Mouse (Mus musculus) midbrain, embryonic 10.5 days (tissue): Measurements from ENCODE around the gene Klk4. TPM values are rescaled to one million over a fixed set of nuclear protein-coding genes. Genes with fewer than 3 reads are reported as not detected.

Experiments used
- DNase-seq: peaks from one replicate; pipeline ENCODE4 v3.0.0-alpha.2; 2017; ENCODE audit warnings: low spot score
- H3K27ac ChIP-seq: fragments of 300-500 bp; sonication (generic); replicated peaks from 2 replicates; pipeline ENCODE4 v1.5.1; 2016; ENCODE audit warnings: mild to moderate bottlenecking
- H3K27me3 ChIP-seq: fragments of 300-500 bp; sonication (generic); 2 replicates; pipeline ENCODE4 v1.6.1; 2016; ENCODE audit warnings: low read depth, mild to moderate bottlenecking; ENCODE audit not compliant: poor library complexity, severe bottlenecking
- H3K36me3 ChIP-seq: fragments of 300-500 bp; sonication (generic); 2 replicates; pipeline ENCODE4 v1.6.1; 2016; ENCODE audit warnings: mild to moderate bottlenecking, moderate library complexity
- H3K4me1 ChIP-seq: fragments of 300-500 bp; sonication (generic); 2 replicates; pipeline ENCODE4 v1.6.1; 2016
- H3K4me3 ChIP-seq: fragments of 300-500 bp; sonication (generic); 2 replicates; pipeline ENCODE4 v1.5.1; 2016; ENCODE audit warnings: mild to moderate bottlenecking, moderate library complexity
- H3K9me3 ChIP-seq: fragments of 300-500 bp; sonication (generic); replicated peaks from 2 replicates; pipeline ENCODE4 v1.6.1; 2016; ENCODE audit warnings: mild to moderate bottlenecking
- WGBS: fragments of 180-500 bp; shearing (Covaris S2); methylation state at CpG from one replicate; pipeline ENCODE4 v1.1.7; 2016; 5-methylcytosine and 5-hydroxymethylcytosine counted together
- polyA plus RNA-seq: library from polyadenylated mRNA; unstranded; fragments of >200 nt; fragmentation: Nextera tagmentation; extraction: Ambion mirVana; gene quantifications from 2 replicates; pipeline ENCODE4 v1.2.1, GENCODE M21; 2016

Klk4 gene
- polyA plus RNA-seq, 1 experiment from 2014 or later = not detected

DNA sequence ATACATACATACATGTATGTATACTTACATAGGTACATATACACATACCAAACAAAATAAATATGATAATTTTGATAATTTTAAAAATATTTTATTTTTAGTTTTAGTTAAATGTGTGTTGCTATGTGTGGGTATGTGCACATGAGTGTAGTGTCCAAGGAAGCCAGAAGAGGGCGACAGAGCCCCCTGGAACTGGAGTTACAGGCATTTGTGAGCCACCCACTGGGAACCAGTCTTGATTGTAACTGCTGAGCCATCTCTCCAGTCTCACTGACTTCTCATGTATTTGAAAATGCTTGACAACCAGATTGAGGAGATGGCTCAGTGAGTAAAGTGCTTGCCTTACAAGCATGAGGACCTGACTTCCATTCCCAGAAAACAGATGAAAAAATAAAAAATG is 2.7 kb upstream of the Klk4 start:
- 39% methylated on average over 1 of the region's 1 CpGs for WGBS
- H3K4me1 ChIP-seq = peaks cover 22% of the 10 kb centered on the region
- no peak for DNase-seq
- H3K27ac ChIP-seq = no peak overlapping the region
- no peaks in the 10 kb centered on the region for H3K36me3 ChIP-seq
- peaks cover 8% of the 10 kb centered on the region; the same call in 1 of the 2 replicates for H3K27me3 ChIP-seq
- no peak overlapping the region for H3K4me3 ChIP-seq
- no peaks in the 10 kb centered on the region for H3K9me3 ChIP-seq

DNA sequence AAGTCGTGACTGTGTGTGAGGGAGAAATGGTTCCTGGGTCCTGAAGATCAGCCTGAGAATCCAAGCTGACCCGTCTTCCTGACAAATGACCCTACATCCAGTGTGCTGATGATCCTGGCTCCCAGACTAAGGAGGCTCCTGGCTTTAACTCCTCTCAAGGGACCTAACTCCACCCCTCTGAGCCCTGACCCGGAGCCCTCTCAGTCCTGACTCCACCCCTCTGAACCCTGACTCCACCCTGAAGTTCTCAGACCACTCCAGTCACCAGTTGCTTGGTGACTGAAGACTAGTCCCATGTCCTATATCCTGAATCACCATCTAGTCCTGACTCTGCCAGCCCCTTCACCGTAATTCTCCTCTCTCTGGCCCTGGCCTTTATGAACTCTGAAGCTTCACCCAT is 1.4 kb downstream of the Klk4 start:
- 26% methylated on average over 4 of the region's 4 CpGs for WGBS
- no peaks in the 10 kb centered on the region for H3K36me3 ChIP-seq
- H3K27me3 ChIP-seq = peaks cover 5% of the 10 kb centered on the region; the same call in 1 of the 2 replicates
- no peak overlapping the region for H3K27ac ChIP-seq
- H3K4me1 ChIP-seq = peaks cover 26% of the 10 kb centered on the region
- no peaks in the 10 kb centered on the region for H3K9me3 ChIP-seq
- DNase-seq = no peak
- no peak overlapping the region for H3K4me3 ChIP-seq

DNA sequence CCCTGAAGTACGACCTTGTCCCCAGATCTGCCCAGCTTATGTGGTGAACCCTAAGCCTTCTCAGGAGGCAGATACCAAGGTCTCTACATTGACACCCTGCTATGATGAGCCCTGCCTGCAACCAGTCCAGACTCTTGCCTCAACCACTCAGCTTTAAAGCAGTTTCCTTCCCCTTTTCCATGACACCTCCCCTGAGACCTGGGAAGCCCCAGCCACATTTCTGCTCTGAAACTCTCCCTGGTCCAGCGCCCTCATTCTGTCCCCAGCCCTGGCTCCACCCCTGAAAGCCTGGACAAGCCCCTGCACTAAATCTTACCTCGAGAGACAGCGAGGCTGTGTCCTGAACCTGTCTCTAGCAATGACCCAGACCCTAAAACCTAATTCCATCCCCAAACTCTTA is 1.9 kb downstream of the Klk4 start:
- H3K9me3 ChIP-seq = no peaks in the 10 kb centered on the region
- no peak overlapping the region for H3K27ac ChIP-seq
- H3K4me1 ChIP-seq = peaks cover 26% of the 10 kb centered on the region
- 20% methylated on average over 4 of the region's 4 CpGs for WGBS
- no peak for DNase-seq
- H3K4me3 ChIP-seq = no peak overlapping the region
- peaks cover 5% of the 10 kb centered on the region; the same call in 1 of the 2 replicates for H3K27me3 ChIP-seq
- no peaks in the 10 kb centered on the region for H3K36me3 ChIP-seq

DNA sequence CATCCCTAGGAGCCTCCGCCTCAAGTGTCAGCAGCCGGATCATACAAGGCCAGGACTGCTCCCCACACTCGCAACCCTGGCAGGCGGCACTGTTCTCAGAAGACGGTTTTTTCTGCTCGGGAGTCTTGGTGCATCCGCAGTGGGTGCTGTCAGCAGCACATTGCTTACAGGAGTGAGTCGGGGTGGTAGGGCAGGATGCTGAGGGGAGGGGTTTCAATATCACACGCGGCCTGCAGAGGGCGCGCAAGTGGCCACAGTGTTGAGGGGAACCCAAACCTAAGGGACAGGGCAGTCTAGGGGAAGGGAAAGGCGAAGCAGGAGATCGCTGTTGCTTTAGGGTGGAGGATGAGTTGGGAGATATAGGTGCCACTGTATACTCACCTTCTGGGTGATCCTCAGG is 2.6 kb downstream of the Klk4 start:
- Histone ChIP-seq H3K4me1 (peaks cover 26% of the 10 kb centered on the region), H3K9me3 (no peaks in the 10 kb centered on the region), H3K36me3 (no peaks in the 10 kb centered on the region), H3K27me3 (peaks cover 5% of the 10 kb centered on the region; the same call in 1 of the 2 replicates), H3K4me3 (peak overlapping the region; percentile 39), H3K27ac (no peak overlapping the region)
- WGBS = 8% methylated on average over 14 of the region's 14 CpGs
- DNase-seq = peak; percentile 57

DNA sequence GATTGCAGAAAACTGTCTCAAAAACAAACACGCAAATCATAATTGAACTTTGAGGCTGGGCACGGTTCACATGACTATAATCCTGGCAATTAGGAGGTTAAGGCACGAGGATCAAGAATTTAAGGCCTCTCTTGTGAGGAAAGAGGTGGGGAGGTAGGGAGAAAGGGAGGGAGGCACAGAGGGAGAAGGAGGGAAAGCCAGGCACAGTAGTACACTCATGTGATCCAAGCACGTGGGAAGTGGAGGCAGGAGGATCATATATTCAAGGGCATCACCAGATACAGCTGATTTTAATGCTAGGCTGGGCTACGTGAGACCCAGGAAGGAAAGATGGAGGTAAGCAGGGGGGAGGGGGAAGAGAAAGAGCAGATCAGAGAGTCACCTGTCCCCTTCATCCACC is 10.4 kb downstream of the Klk4 start:
- DNase-seq = no peak
- Histone ChIP-seq H3K4me1 (no peaks in the 10 kb centered on the region), H3K9me3 (no peaks in the 10 kb centered on the region), H3K36me3 (no peaks in the 10 kb centered on the region), H3K27ac (no peak overlapping the region), H3K4me3 (no peak overlapping the region), H3K27me3 (no peaks in the 10 kb centered on the region)
- 73% methylated on average over 5 of the region's 5 CpGs for WGBS

DNA sequence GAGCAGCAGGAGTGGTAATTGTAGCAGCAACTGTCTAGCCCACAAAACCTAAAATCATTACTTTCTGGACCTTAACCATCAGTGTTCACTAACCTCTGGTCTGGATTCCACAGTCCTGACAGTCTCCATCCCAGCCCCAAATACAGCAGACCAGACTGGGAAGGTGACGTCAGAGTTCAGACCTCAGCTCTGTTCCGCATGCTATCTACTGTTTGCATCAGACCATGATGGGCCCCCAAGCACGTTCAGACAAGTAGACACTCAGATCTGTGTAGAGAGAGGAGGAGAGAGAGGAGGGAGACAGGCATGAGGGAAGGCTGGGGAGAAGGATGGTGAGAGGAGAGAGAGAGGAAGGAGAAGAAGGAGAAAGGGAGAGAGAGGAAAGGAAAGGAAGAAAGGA is 10.8 kb downstream of the Klk4 start:
- no peak for DNase-seq

DNA sequence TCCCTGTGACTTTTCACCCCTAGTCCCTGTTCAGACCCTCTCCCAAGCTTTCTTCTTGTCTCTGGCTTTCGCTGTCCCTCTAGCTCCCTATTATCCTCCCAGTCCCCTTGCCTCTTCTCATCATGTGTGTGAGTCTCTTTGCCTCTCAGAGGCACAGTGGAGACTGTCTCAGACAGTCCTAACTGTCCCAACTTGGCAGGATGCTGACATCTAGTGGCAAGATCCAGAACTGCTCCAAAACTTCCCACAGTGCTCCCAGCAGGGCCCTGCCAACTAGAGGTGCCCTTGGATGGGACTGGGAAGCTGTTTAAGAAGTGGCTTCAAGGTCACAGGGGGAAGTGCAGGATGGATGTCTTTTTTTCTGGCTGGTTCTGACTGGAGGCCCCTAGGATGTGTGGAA is 13.9 kb downstream of the Klk4 start:
- no peak overlapping the region for H3K4me3 ChIP-seq
- no peaks in the 10 kb centered on the region for H3K4me1 ChIP-seq
- no peaks in the 10 kb centered on the region for H3K36me3 ChIP-seq
- WGBS = 18% methylated on average over 1 of the region's 1 CpGs
- H3K9me3 ChIP-seq = no peaks in the 10 kb centered on the region
- H3K27me3 ChIP-seq = no peaks in the 10 kb centered on the region
- peak; percentile 81 for DNase-seq
- no peak overlapping the region for H3K27ac ChIP-seq

More for the DNA sequence above, 10.8 kb downstream of the Klk4 start:
- H3K9me3 ChIP-seq = no peaks in the 10 kb centered on the region
- 73% methylated on average over 3 of the region's 3 CpGs for WGBS
- no peaks in the 10 kb centered on the region for H3K27me3 ChIP-seq
- no peaks in the 10 kb centered on the region for H3K36me3 ChIP-seq
- H3K4me3 ChIP-seq = no peak overlapping the region
- H3K27ac ChIP-seq = no peak overlapping the region
- no peaks in the 10 kb centered on the region for H3K4me1 ChIP-seq

DNA sequence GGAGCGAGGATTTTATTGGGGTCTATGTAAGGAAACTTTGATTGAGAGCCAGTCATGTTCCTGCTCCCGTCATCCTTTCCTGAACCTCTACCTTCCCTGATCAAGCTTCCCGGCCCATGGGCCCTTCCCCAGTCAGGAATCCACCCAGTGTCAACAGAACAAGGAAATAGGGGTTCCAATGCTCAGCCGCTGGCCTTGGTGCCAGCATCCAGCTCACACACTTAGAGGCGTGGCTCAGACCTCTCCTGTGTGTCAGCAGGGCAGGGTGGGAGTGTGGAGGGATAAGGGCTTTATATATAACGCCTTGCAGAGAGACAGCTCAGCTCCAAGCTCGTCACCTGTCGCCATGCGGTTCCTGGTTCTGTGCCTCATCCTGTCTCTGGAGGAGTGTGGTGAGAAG is 33.9 kb downstream of the Klk4 start:
- Histone ChIP-seq H3K9me3 (no peaks in the 10 kb centered on the region), H3K27me3 (no peaks in the 10 kb centered on the region), H3K27ac (no peak overlapping the region), H3K4me3 (no peak overlapping the region), H3K4me1 (no peaks in the 10 kb centered on the region), H3K36me3 (no peaks in the 10 kb centered on the region)
- WGBS = 81% methylated on average over 9 of the region's 9 CpGs
- DNase-seq = no peak

DNA sequence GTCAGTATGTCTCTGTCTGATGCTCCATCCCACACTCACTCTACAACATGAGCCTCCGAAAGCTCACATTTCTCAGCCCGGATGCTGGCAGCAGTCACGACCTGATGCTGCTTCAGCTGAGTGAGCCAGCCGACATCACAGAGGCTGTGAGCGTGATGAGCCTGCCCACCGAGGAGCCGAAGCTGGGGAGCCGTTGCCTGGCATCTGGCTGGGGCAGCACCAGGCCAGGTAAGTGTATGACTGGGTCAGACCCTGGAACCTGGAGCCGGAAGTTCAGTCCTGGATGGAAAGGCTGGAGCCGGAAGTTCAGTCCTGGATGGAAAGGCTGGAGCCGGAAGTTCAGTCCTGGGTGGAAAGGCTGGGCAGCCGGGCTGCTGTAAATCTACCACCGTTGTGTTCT is 37.5 kb downstream of the Klk4 start:
- WGBS = 85% methylated on average over 13 of the region's 13 CpGs
- Histone ChIP-seq H3K27me3 (no peaks in the 10 kb centered on the region), H3K27ac (no peak overlapping the region), H3K36me3 (no peaks in the 10 kb centered on the region), H3K4me3 (no peak overlapping the region), H3K4me1 (no peaks in the 10 kb centered on the region; the same call in 1 of the 2 replicates), H3K9me3 (no peaks in the 10 kb centered on the region)
- no peak for DNase-seq

DNA sequence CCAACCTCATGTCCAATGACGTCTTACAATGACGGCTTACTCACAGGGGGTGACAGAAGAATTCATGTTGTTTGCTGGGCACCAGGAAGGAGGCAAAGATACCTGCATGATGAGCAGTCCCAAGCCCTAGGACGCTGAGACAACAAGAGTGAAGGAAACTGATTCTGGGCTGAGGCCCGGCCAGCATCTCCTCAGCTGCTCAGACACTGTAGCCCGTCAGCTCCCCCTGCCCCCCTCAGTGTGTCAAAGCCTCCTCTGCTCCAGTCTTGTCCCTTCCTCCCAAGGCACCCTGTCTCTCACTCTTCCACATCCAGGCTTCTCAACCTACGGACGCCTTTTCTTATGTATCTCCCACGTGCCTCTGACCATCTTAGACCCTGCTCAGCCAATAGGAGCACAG is 37.9 kb downstream of the Klk4 start:
- Histone ChIP-seq H3K9me3 (no peaks in the 10 kb centered on the region), H3K4me3 (no peak overlapping the region), H3K36me3 (no peaks in the 10 kb centered on the region), H3K4me1 (no peaks in the 10 kb centered on the region; the same call in 1 of the 2 replicates), H3K27me3 (no peaks in the 10 kb centered on the region), H3K27ac (no peak overlapping the region)
- DNase-seq = no peak
- 79% methylated on average over 8 of the region's 8 CpGs for WGBS

DNA sequence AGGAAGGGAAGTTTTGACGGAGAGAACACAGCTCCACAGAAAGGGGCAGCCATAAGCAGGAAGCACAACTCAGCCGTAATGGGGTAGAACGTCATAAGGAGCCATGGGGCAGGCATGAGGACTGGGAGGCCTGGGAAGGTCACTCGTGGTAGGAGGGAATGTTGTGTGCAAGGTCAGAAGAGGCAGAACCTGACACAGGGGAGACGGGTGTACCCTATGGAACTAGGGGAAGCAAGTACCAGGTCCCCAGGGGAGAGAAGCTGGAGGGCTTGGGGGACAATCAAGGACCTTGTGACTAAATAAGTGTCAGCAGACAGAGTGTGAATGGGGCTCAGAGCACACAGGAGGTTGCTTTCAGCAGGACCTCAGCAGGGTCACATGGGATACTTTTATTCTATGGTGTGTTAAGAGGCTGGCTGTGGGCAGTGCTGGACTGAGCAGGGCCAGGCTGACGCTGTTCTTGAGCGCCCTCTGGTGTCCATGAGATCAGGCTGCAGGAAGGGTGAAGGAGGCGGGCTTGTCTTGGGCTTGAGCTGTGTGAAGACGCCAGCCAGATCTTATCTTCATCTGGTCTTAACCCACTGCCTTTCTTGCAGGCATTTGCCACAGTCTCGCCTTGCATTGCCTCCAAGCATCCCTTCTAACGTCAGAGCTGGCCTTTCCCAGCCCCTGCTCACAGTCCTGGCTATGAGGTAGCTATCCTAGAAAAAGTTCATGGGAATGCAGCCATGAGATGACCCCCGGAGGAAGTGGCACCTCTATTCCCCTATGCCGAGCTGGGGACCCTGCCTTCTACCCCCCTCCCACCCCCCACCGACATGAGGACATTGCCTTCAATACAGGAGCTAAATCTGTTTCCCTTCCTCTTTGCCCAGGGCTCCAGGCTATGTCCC is 38.8 kb downstream of the Klk4 start:
- WGBS = 37% methylated on average over 14 of the region's 14 CpGs
- H3K4me1 ChIP-seq = no peaks in the 10 kb centered on the region; the same call in 1 of the 2 replicates
- H3K27ac ChIP-seq = no peak overlapping the region
- DNase-seq = peak; percentile 72
- no peaks in the 10 kb centered on the region for H3K36me3 ChIP-seq
- H3K4me3 ChIP-seq = no peak overlapping the region
- H3K27me3 ChIP-seq = no peaks in the 10 kb centered on the region
- H3K9me3 ChIP-seq = no peaks in the 10 kb centered on the region

DNA sequence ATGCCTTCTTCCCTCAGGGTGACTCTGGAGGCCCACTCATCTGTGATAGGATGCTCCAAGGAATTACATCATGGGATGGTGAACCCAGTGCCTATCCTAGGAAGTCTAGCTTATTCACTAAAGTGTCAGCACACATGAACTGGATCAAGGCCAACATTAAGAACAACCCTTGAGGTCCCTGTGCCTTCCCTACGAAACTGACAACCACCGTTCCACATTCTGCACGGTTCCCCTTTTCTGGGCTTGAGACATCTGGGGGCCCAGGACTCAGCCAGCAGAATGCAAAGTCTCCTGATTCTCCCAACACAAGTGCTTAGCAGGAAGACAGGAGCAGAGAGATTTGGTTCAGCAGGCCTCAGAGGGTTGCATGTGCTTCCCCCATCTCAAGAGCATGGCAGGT is 39.6 kb downstream of the Klk4 start:
- Histone ChIP-seq H3K4me1 (no peaks in the 10 kb centered on the region; the same call in 1 of the 2 replicates), H3K9me3 (no peaks in the 10 kb centered on the region), H3K4me3 (no peak overlapping the region), H3K27me3 (no peaks in the 10 kb centered on the region), H3K36me3 (no peaks in the 10 kb centered on the region), H3K27ac (no peak overlapping the region)
- 93% methylated on average over 3 of the region's 3 CpGs for WGBS
- DNase-seq = no peak

DNA sequence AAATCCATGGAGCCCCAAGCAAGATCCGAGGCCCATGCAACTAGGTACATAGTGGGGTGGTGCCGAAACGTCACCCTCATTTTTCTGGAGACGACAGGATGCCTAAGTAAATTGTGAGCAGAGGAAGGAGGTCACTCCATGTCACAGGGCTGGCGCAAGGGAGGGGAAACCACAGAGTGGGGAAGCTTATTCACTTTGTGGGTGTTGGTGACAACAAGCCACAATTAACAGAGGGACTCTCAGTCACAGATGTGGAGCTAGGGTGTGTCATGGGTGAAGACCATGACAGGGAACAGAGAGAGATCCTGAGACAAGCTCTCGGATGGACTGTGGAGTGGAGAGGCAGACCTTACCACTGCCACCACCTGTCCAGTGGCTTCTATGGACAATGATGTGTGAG is 40.1 kb downstream of the Klk4 start:
- no peak overlapping the region for H3K27ac ChIP-seq

More for the DNA sequence above, 40.1 kb downstream of the Klk4 start:
- WGBS = 85% methylated on average over 6 of the region's 6 CpGs
- Histone ChIP-seq H3K36me3 (no peaks in the 10 kb centered on the region), H3K4me1 (no peaks in the 10 kb centered on the region; the same call in 1 of the 2 replicates), H3K27me3 (no peaks in the 10 kb centered on the region), H3K4me3 (no peak overlapping the region), H3K9me3 (no peaks in the 10 kb centered on the region)
- no peak for DNase-seq
